Mouse (Mus musculus) CH12.LX (cell line): ENCODE measurements at regions not wholly inside any gene's neighbourhood (a gene's known extent, or its start where the extent isn't known, plus 50 kb on each side); places are given as distances from the start of the nearest gene placed in this dataset.

Experiments used
- DNase-seq: peaks from one replicate; pipeline ENCODE4 v3.0.0-alpha.2; 2013; ENCODE audit errors: extremely low read depth
- H3K27ac ChIP-seq: 2 replicates; pipeline ENCODE4 v1.5.1; 2012; ENCODE audit warnings: low read depth, mild to moderate bottlenecking, control low read depth, moderate library complexity; ENCODE audit not compliant: insufficient read depth
- H3K27me3 ChIP-seq: replicated peaks from 2 replicates; pipeline ENCODE3; 2012; ENCODE audit warnings: inconsistent platforms
- H3K36me3 ChIP-seq, 2 experiments: replicated peaks in 1 of 2; 2 replicates each; pipeline versions ENCODE3 to v1.6.1; 2012; ENCODE audit warnings: inconsistent platforms in 1 of 2, low read length in 1 of 2, mild to moderate bottlenecking in 1 of 2, mixed read lengths in 1 of 2, moderate library complexity in 1 of 2; ENCODE audit not compliant: control insufficient read depth in 1 of 2, insufficient read depth in 1 of 2
- H3K4me1 ChIP-seq, 2 experiments: 2 replicates each; pipeline ENCODE4 v1.6.1; 2012; ENCODE audit warnings: inconsistent platforms in 1 of 2, moderate library complexity in 1 of 2; ENCODE audit not compliant: insufficient read depth in 2 of 2, control insufficient read depth in 1 of 2
- H3K4me2 ChIP-seq: 2 replicates; pipeline ENCODE4 v1.6.1; 2012; ENCODE audit warnings: low read depth, mild to moderate bottlenecking, control low read depth; ENCODE audit not compliant: poor library complexity, insufficient read depth, severe bottlenecking
- H3K4me3 ChIP-seq, 3 experiments: fragments of 150-350 bp in 1 of 3; sonication (generic) in 1 of 3; replicated peaks in 1 of 3; 2 replicates each; pipeline versions ENCODE3 to v1.5.1; 2011 to 2012; ENCODE audit warnings: low read depth in 2 of 3, low read length in 2 of 3, mild to moderate bottlenecking in 2 of 3, moderate library complexity in 2 of 3, control low read depth in 1 of 3, improper control_type of control experiment in 1 of 3, inconsistent platforms in 1 of 3, mixed read lengths in 1 of 3; ENCODE audit not compliant: poor library complexity in 1 of 3
- H3K79me2 ChIP-seq: replicated peaks from 2 replicates; pipeline ENCODE4 v1.6.1; 2012; ENCODE audit warnings: mild to moderate bottlenecking, moderate library complexity; ENCODE audit not compliant: control insufficient read depth, poor library complexity, insufficient read depth, severe bottlenecking; ENCODE audit errors: extremely low read depth
- H3K9ac ChIP-seq: 2 replicates; pipeline ENCODE4 v1.6.1; 2012; ENCODE audit warnings: low read depth, mild to moderate bottlenecking, control low read depth, moderate library complexity; ENCODE audit not compliant: insufficient read depth
- H3K9me3 ChIP-seq: replicated peaks from 2 replicates; pipeline ENCODE3; 2012; ENCODE audit warnings: low read length, inconsistent platforms, mixed read lengths
- CHD1 ChIP-seq: IDR thresholded peaks from 2 replicates; pipeline ENCODE4 v1.6.1; 2012; ENCODE audit warnings: low read depth, low read length, improper control_type of control experiment, inconsistent platforms
- CHD2 ChIP-seq: IDR thresholded peaks from 2 replicates; pipeline ENCODE4 v1.6.1; 2011; ENCODE audit warnings: low read length, improper control_type of control experiment
- CTCF ChIP-seq, 2 experiments: IDR thresholded peaks in 1 of 2; conservative IDR thresholded peaks in 1 of 2; 2 replicates each; pipeline ENCODE4 v1.5.1; 2011 to 2012; ENCODE audit warnings: low read depth in 2 of 2, low read length in 2 of 2, improper control_type of control experiment in 1 of 2, inconsistent platforms in 1 of 2, mild to moderate bottlenecking in 1 of 2, moderate library complexity in 1 of 2
- ELF1 ChIP-seq: IDR thresholded peaks from 2 replicates; pipeline ENCODE4 v1.6.1; 2014; ENCODE audit warnings: low read depth, mild to moderate bottlenecking, inconsistent platforms, low read length, improper control_type of control experiment
- EP300 ChIP-seq: IDR thresholded peaks from 2 replicates; pipeline ENCODE4 v1.6.1; 2011; ENCODE audit warnings: low read length, improper control_type of control experiment
- ETS1 ChIP-seq: conservative IDR thresholded peaks from 2 replicates; pipeline ENCODE4 v1.6.1; 2012; ENCODE audit warnings: low read depth, mild to moderate bottlenecking, inconsistent platforms, low read length, improper control_type of control experiment, moderate library complexity
- JUND ChIP-seq: conservative IDR thresholded peaks from 2 replicates; pipeline ENCODE4 v1.6.1; 2011; ENCODE audit warnings: low read depth, low read length, improper control_type of control experiment
- MAFK ChIP-seq: IDR thresholded peaks from 2 replicates; pipeline ENCODE4 v1.6.1; 2011; ENCODE audit warnings: low read length, improper control_type of control experiment; ENCODE audit not compliant: insufficient replicate concordance
- MAX ChIP-seq: IDR thresholded peaks from 2 replicates; pipeline ENCODE4 v1.6.1; 2011; ENCODE audit warnings: low read length, improper control_type of control experiment
- MAZ ChIP-seq: IDR thresholded peaks from 2 replicates; pipeline ENCODE4 v1.6.1; 2012; ENCODE audit warnings: low read depth, mild to moderate bottlenecking, inconsistent platforms, low read length, improper control_type of control experiment, moderate library complexity
- MEF2A ChIP-seq: IDR thresholded peaks from 2 replicates; pipeline ENCODE4 v1.6.1; 2014; ENCODE audit warnings: low read depth, mild to moderate bottlenecking, inconsistent platforms, low read length, improper control_type of control experiment, borderline replicate concordance
- MXI1 ChIP-seq: IDR thresholded peaks from 2 replicates; pipeline ENCODE4 v1.6.1; 2011; ENCODE audit warnings: mild to moderate bottlenecking, low read depth, low read length, improper control_type of control experiment
- MYC ChIP-seq: IDR thresholded peaks from 2 replicates; pipeline ENCODE4 v1.6.1; 2011; ENCODE audit warnings: low read depth, mild to moderate bottlenecking, improper control_type of control experiment, low read length
- PAX5 ChIP-seq: IDR thresholded peaks from 2 replicates; pipeline ENCODE4 v1.6.1; 2012; ENCODE audit warnings: low read length, inconsistent platforms, mixed read lengths
- RAD21 ChIP-seq: IDR thresholded peaks from 2 replicates; pipeline ENCODE4 v1.6.1; 2011; ENCODE audit warnings: low read depth, mild to moderate bottlenecking, low read length, improper control_type of control experiment, moderate library complexity
- RCOR1 ChIP-seq: conservative IDR thresholded peaks from 2 replicates; pipeline ENCODE4 v1.6.1; 2012; ENCODE audit warnings: low read depth, mild to moderate bottlenecking, inconsistent platforms, low read length, improper control_type of control experiment
- SIN3A ChIP-seq: IDR thresholded peaks from 2 replicates; pipeline ENCODE4 v1.6.1; 2012; ENCODE audit warnings: low read length, improper control_type of control experiment, inconsistent platforms
- SMC3 ChIP-seq: IDR thresholded peaks from 2 replicates; pipeline ENCODE4 v1.6.1; 2011; ENCODE audit warnings: low read depth, low read length, improper control_type of control experiment
- TCF12 ChIP-seq: IDR thresholded peaks from 2 replicates; pipeline ENCODE4 v1.6.1; 2014; ENCODE audit warnings: low read depth, mild to moderate bottlenecking, inconsistent platforms, low read length, improper control_type of control experiment
- UBTF ChIP-seq: IDR thresholded peaks from 2 replicates; pipeline ENCODE4 v1.6.1; 2012; ENCODE audit warnings: low read depth, mild to moderate bottlenecking, inconsistent platforms, low read length, improper control_type of control experiment, moderate library complexity
- USF1 ChIP-seq: IDR thresholded peaks from 2 replicates; pipeline ENCODE4 v1.6.1; 2014; ENCODE audit warnings: low read depth, mild to moderate bottlenecking, inconsistent platforms, low read length, improper control_type of control experiment
- USF2 ChIP-seq: conservative IDR thresholded peaks from 2 replicates; pipeline ENCODE4 v1.6.1; 2011; ENCODE audit warnings: low read depth, low read length, improper control_type of control experiment
- ZC3H11A ChIP-seq: IDR thresholded peaks from 2 replicates; pipeline ENCODE4 v1.6.1; 2012; ENCODE audit warnings: low read depth, mild to moderate bottlenecking, inconsistent platforms, low read length, improper control_type of control experiment
- ZMIZ1 ChIP-seq: IDR thresholded peaks from 2 replicates; pipeline ENCODE4 v1.6.1; 2012; ENCODE audit warnings: low read depth, mild to moderate bottlenecking, inconsistent platforms, low read length, improper control_type of control experiment
- ZNF384 ChIP-seq: IDR thresholded peaks from 2 replicates; pipeline ENCODE4 v1.6.1; 2012; ENCODE audit warnings: low read depth, low read length, improper control_type of control experiment, inconsistent platforms
- dilution Hi-C: fragments of 300-500 bp; cut with MboI; formaldehyde crosslinking; loops from 2 replicates; pipeline ENCODE4 v1.14.3; 2020; ENCODE audit warnings: low sequenced_read_pairs; ENCODE audit not compliant: extremely low pct_unique_long_range_greater_than_20kb, extremely low pct_ligation_motif_present
- in situ Hi-C: fragments of 300-500 bp; cut with MboI; formaldehyde crosslinking; loops from 3 replicates; pipeline ENCODE4 v1.14.3; 2019; ENCODE audit warnings: low sequenced_read_pairs, low pct_ligation_motif_present, low pct_unique_long_range_greater_than_20kb, mixed read lengths

DNA sequence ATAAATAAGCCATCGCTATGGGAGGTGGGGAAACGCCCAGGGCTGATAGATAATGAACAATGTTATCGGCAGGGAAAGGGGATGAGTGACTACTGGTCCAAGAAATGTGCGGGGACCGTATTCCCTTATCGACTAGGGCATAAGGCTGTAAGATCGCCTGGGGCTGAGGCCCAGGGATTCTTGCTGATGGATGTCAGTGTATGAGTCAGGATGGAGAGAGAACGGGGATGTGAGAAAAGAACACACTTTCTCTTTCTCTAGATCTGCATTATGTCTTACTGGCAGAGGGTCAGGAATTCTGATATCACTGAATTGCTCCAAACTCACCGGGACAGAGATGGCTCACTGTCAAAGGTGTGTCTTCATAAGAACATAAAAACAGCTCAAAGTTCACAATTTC, 92.9 kb upstream of the Fam3c start:
- Histone ChIP-seq H3K4me2 (no peak overlapping the region), H3K4me3 (no peak overlapping the region), H3K9ac (no peak overlapping the region), H3K79me2 (no peaks in the 10 kb centered on the region), H3K36me3 (no peaks in the 10 kb centered on the region), H3K4me1 (peaks cover 4 to 34% of the 10 kb centered on the region in 2 experiments), H3K9me3 (no peaks in the 10 kb centered on the region), H3K27me3 (no peaks in the 10 kb centered on the region), H3K27ac (no peak overlapping the region)
- in situ Hi-C loops (no loop called here), dilution Hi-C loops (no loop called here)
- DNase-seq = no peak
- no peak for TF ChIP-seq ZNF384
- TF ChIP-seq MAZ = no peak

DNA sequence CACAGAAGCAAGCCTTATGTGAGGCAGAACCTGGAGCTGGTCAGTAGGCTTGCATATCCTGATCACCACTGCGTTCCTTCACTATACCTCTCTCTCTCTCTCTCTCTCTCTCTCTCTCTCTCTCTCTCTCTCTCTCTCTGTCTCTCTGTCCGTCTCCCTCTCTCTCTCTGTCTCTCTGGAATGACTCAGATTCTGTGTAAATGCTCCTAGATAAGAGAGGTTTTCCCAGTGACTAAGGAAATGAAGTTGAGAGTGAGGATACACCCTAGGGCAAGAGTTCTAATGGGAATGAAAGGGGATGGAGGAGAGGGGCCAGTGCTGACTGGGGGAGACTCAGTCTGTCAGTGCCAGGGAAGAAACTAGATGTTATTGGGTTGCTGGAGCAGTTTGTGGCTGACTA, 91.6 kb upstream of the Fam3c start:
- Histone ChIP-seq H3K4me3 (no peak overlapping the region), H3K27me3 (no peaks in the 10 kb centered on the region), H3K27ac (no peak overlapping the region), H3K36me3 (no peaks in the 10 kb centered on the region), H3K79me2 (no peaks in the 10 kb centered on the region), H3K9me3 (no peaks in the 10 kb centered on the region), H3K4me1 (peaks cover 4 to 34% of the 10 kb centered on the region in 2 experiments), H3K9ac (no peak overlapping the region), H3K4me2 (no peak overlapping the region)
- no peak for DNase-seq
- TF ChIP-seq UBTF (no peak), MAFK (no peak), SIN3A (no peak), RCOR1 (no peak), ZMIZ1 (no peak)
- in situ Hi-C loops (no loop called here), dilution Hi-C loops (no loop called here)

DNA sequence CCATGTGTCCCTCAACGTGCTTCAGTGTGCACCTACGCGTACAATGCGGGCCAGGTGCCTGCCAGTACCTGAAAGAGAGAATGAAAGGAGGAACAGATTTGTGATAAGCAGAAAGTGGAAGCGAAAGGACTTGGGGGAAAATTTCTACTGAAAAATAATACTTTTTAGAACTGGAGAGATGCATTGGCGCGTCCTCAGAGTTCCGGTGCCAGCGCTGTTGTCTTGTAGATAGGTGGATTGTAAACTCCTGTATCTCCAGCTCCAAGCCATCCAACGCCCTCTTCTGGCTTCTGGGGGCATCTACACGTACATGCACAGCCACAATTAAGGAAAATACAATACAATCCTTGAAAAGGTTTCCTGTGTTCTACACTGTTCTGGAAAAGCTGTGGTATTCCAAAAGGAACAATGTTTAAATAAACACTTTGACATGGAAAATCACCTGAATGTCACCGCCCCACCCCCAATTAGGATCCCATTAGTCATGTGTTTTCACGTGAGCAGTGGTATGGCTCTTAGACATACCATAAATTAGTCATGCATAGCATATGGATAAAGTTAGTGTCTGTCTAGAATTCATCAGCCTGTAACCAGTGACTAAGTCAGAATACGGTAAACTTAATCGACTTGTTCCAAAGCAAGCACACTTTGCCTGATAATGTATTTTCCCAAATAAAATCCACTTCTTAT, 90.7 kb upstream of the Fam3c start:
- H3K9me3 ChIP-seq = no peaks in the 10 kb centered on the region
- H3K4me3 ChIP-seq = no peak overlapping the region
- H3K4me2 ChIP-seq = peak overlapping the region; percentile 11; the same call in 1 of the 2 replicates
- H3K36me3 ChIP-seq = no peaks in the 10 kb centered on the region
- dilution Hi-C loops (no loop called here), in situ Hi-C loops (no loop called here)
- peak; percentile 54 for DNase-seq
- H3K27ac ChIP-seq = no peak overlapping the region
- no peaks in the 10 kb centered on the region for H3K79me2 ChIP-seq
- H3K4me1 ChIP-seq = peaks cover 4 to 34% of the 10 kb centered on the region in 2 experiments
- no peak overlapping the region for H3K9ac ChIP-seq
- H3K27me3 ChIP-seq = no peaks in the 10 kb centered on the region
- no peak for TF ChIP-seq CHD1
- TF ChIP-seq JUND = 0 out of 2 replicates have a peak, but pooled peaks have one; percentile 18
- peak; percentile 81 for TF ChIP-seq MYC
- TF ChIP-seq USF2 = no peak
- no peak for TF ChIP-seq RCOR1
- peak; percentile 51; the same call in 1 of the 2 replicates for TF ChIP-seq MAX
- no peak for TF ChIP-seq MXI1
- TF ChIP-seq ZNF384 = no peak
- TF ChIP-seq EP300 = peak; percentile 70
- TF ChIP-seq UBTF = no peak
- peak; percentile 57; the same call in 1 of the 2 replicates for TF ChIP-seq TCF12
- TF ChIP-seq RAD21 = peak; percentile 69
- peak; percentile 86 for TF ChIP-seq SMC3
- no peak for TF ChIP-seq PAX5
- peak; percentile 43; the same call in 1 of the 2 replicates for TF ChIP-seq MEF2A
- TF ChIP-seq ELF1 = peak; percentile 37; the same call in 1 of the 2 replicates
- TF ChIP-seq USF1 = no peak
- peak; percentile 39; the same call in 1 of the 2 replicates for TF ChIP-seq ZC3H11A
- TF ChIP-seq CHD2 = peak; percentile 66
- TF ChIP-seq CTCF (conservative IDR thresholded peaks at IDR 0.05 in 1 of 2, IDR thresholded peaks at IDR 0.05 in 1 of 2; ENCODE audit: low read depth in 2 of 2, low read length in 2 of 2) = peak; percentile 17 to 73; a peak in 3 of 4 replicates
- peak; percentile 14; the same call in 1 of the 2 replicates for TF ChIP-seq ETS1
